ENCODE assay signal across 9 mouse cellular contexts in the genomic region with DNA sequence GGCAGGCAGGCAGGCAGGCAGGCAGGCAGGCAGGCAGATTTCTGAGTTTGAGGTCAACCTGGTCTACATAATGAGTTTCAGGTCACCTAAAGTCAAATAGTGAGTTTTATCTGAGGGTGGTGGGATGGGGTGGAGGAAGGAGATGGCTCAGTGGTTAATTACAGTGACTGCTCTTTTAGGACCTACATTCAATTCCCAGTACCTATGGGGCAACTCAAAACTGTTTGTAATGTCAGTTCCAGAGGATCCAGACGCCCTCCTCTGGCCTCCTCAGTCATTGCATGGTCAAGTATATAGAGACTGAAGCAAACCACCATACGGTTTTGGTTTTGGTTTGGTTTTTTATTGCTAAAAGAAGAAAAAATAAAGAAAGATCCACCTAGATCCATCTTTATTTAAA. TPM values are rescaled to one million over a fixed set of nuclear protein-coding genes. Genes with fewer than 3 reads are reported as not detected.
DNase-seq lines count a peak whose midpoint lies in the region; ATAC-seq and TF ChIP-seq lines count a peak whose summit lies in the region.
"Had no signal": no experiment of that assay in that cellular context is flagged by ENCODE, and none has a peak within 500 bp of the region (broad histone marks: within the 10 kb centered on the region; RNA-seq: fewer than 3 reads in every experiment).

No protein-coding gene starts in this region.

- H3K27me3 ChIP-seq in cerebellum, adult 2 months (ENCODE audit: control insufficient read depth, insufficient read depth, low read length) = no peaks in the 10 kb centered on the region
- no peaks in the 10 kb centered on the region for H3K27me3 ChIP-seq in midbrain, postnatal 0 days (ENCODE audit: insufficient read depth, low read length)
- H3K27me3 ChIP-seq in midbrain, embryonic 15.5 days (replicated peaks) = no peaks in the 10 kb centered on the region
- no peaks in the 10 kb centered on the region for H3K27me3 ChIP-seq in lung, embryonic 14.5 days (ENCODE audit: insufficient read depth, low read length)
- no peaks in the 10 kb centered on the region for H3K27me3 ChIP-seq in hindbrain, embryonic 13.5 days
- H3K27me3 ChIP-seq: heart, embryonic 15.5 days had no signal

- no peak overlapping the region for H3K4me3 ChIP-seq in cerebellum, adult 2 months (replicated peaks; ENCODE audit: insufficient read depth, low read depth, low read length)
- H3K4me3 ChIP-seq in midbrain, postnatal 0 days (ENCODE audit: low read depth, low read length) = no peak overlapping the region
- H3K4me3 ChIP-seq in midbrain, embryonic 15.5 days = no peak overlapping the region
- H3K4me3 ChIP-seq in lung, embryonic 14.5 days (ENCODE audit: low read depth, low read length) = no peak overlapping the region
- no peak overlapping the region for H3K4me3 ChIP-seq in hindbrain, embryonic 13.5 days
- H3K4me3 ChIP-seq: heart, embryonic 15.5 days had no signal

- no peak for ATAC-seq in cerebellum, adult (ENCODE audit: insufficient number of reproducible peaks, low FRiP score, low TSS enrichment)
- ATAC-seq in midbrain, postnatal 0 days (ENCODE audit: low FRiP score) = no peak
- ATAC-seq in midbrain, embryonic 15.5 days (replicated peaks) = no peak
- no peak for ATAC-seq in lung, embryonic 14.5 days (ENCODE audit: insufficient read depth)
- no peak for ATAC-seq in hindbrain, embryonic 13.5 days (ENCODE audit: low FRiP score)

- WGBS in cerebellum, adult 2 months = 45% methylated on average over 2 of the region's 2 CpGs
- 26% methylated on average over 2 of the region's 2 CpGs for WGBS in midbrain, postnatal 0 days
- 37% methylated on average over 2 of the region's 2 CpGs for WGBS in midbrain, embryonic 15.5 days
- 26% methylated on average over 2 of the region's 2 CpGs for WGBS in lung, embryonic 14.5 days
- 37% methylated on average over 2 of the region's 2 CpGs for WGBS in hindbrain, embryonic 13.5 days

- peaks cover 3% of the 10 kb centered on the region; the same call in 1 of the 2 replicates for H3K4me1 ChIP-seq in cerebellum, adult 2 months (ENCODE audit: control insufficient read depth, insufficient read depth, low read length)
- no peaks in the 10 kb centered on the region for H3K4me1 ChIP-seq in midbrain, postnatal 0 days (ENCODE audit: insufficient read depth, low read length)
- no peaks in the 10 kb centered on the region for H3K4me1 ChIP-seq in midbrain, embryonic 15.5 days
- peaks cover 5% of the 10 kb centered on the region; the same call in 1 of the 2 replicates for H3K4me1 ChIP-seq in lung, embryonic 14.5 days (ENCODE audit: insufficient read depth)
- H3K4me1 ChIP-seq in hindbrain, embryonic 13.5 days (replicated peaks) = no peaks in the 10 kb centered on the region; the same call in 1 of the 2 replicates

- peak; percentile 22; the same call in 1 of the 2 replicates for TF ChIP-seq CTCF in cerebellum, adult 2 months (IDR thresholded peaks at IDR 0.05; ENCODE audit: borderline replicate concordance, insufficient read depth, low read depth, low read length)
- peak; percentile 41 for TF ChIP-seq CTCF in midbrain, postnatal 0 days (IDR thresholded peaks at IDR 0.05)
- peak; percentile 41; the same call in 1 of the 2 replicates for TF ChIP-seq CTCF in lung, embryonic 14.5 days (IDR thresholded peaks at IDR 0.05; ENCODE audit: low read depth)

- no peak for TF ChIP-seq POLR2A in cerebellum, adult 2 months (IDR thresholded peaks at IDR 0.05; ENCODE audit: borderline replicate concordance, insufficient read depth, low read length)

- H3K36me3 ChIP-seq in midbrain, postnatal 0 days (ENCODE audit: insufficient read depth, low read length) = no peaks in the 10 kb centered on the region
- H3K36me3 ChIP-seq in midbrain, embryonic 15.5 days (replicated peaks) = no peaks in the 10 kb centered on the region
- no peaks in the 10 kb centered on the region for H3K36me3 ChIP-seq in lung, embryonic 14.5 days (ENCODE audit: insufficient read depth)
- H3K36me3 ChIP-seq in hindbrain, embryonic 13.5 days = no peaks in the 10 kb centered on the region

- no peaks in the 10 kb centered on the region for H3K9me3 ChIP-seq in midbrain, postnatal 0 days (ENCODE audit: low read length)
- no peaks in the 10 kb centered on the region for H3K9me3 ChIP-seq in midbrain, embryonic 15.5 days
- H3K9me3 ChIP-seq in lung, embryonic 14.5 days (ENCODE audit: low read depth, low read length) = no peaks in the 10 kb centered on the region
- no peaks in the 10 kb centered on the region for H3K9me3 ChIP-seq in hindbrain, embryonic 13.5 days
- H3K9me3 ChIP-seq: heart, embryonic 15.5 days had no signal

- H3K9ac ChIP-seq in midbrain, postnatal 0 days (replicated peaks; ENCODE audit: low read length, poor library complexity, severe bottlenecking) = no peak overlapping the region
- H3K9ac ChIP-seq in midbrain, embryonic 15.5 days = no peak overlapping the region
- H3K9ac ChIP-seq in lung, embryonic 14.5 days = no peak overlapping the region
- no peak overlapping the region for H3K9ac ChIP-seq in hindbrain, embryonic 13.5 days
- H3K9ac ChIP-seq: heart, embryonic 15.5 days had no signal

- no peak overlapping the region for H3K4me2 ChIP-seq in midbrain, postnatal 0 days (ENCODE audit: low read depth, low read length, poor library complexity, severe bottlenecking)
- no peak overlapping the region for H3K4me2 ChIP-seq in midbrain, embryonic 15.5 days
- no peak overlapping the region for H3K4me2 ChIP-seq in lung, embryonic 14.5 days
- H3K4me2 ChIP-seq in hindbrain, embryonic 13.5 days = no peak overlapping the region
- H3K4me2 ChIP-seq: heart, embryonic 15.5 days had no signal

- H3K27ac ChIP-seq in cerebellum, adult 2 months (ENCODE audit: insufficient read depth, low read length) = no peak overlapping the region
- H3K27ac ChIP-seq in midbrain, postnatal 0 days (ENCODE audit: low read depth, low read length) = no peak overlapping the region
- H3K27ac ChIP-seq in midbrain, embryonic 15.5 days = no peak overlapping the region
- no peak overlapping the region for H3K27ac ChIP-seq in lung, embryonic 14.5 days (ENCODE audit: low read depth)
- H3K27ac ChIP-seq in hindbrain, embryonic 13.5 days = no peak overlapping the region
- H3K27ac ChIP-seq: heart, embryonic 15.5 days had no signal

- DNase-seq in cerebellum, adult 2 months = no peak
- DNase-seq in midbrain, postnatal 0 days (ENCODE audit: low spot score) = no peak
- DNase-seq in lung, embryonic 14.5 days = peak; percentile 43
- DNase-seq in thymus, postnatal 25 days = peak; percentile 40
- no peak for DNase-seq in layer of hippocampus, postnatal 14 days (ENCODE audit: low spot score in 2 of 2)

RNA-seq across cellular contexts. Expression of a gene that starts 29.9 kb away (rescaled TPM):
- polyA plus RNA-seq in cerebellum, adult 2 months (2012; rRNA removed) = 150 and 172 TPM in 2 replicates
- 85.1 and 87.8 TPM in 2 replicates for total RNA-seq in midbrain, postnatal 0 days (2014; rRNA removed)
- polyA plus RNA-seq in midbrain, postnatal 0 days (2015; fragmentation: Nextera tagmentation; extraction: Ambion mirVana) = 60.5 and 65.8 TPM in 2 replicates
- 79.2 and 81.6 TPM in 2 replicates for polyA plus RNA-seq in midbrain, embryonic 15.5 days (2015; fragmentation: Nextera tagmentation; extraction: Ambion mirVana)
- 113 and 114 TPM in 2 replicates for polyA plus RNA-seq in lung, embryonic 14.5 days (2014; fragmentation: Nextera tagmentation; extraction: Ambion mirVana)
- 85.8 and 86.3 TPM in 2 replicates for polyA plus RNA-seq in hindbrain, embryonic 13.5 days (2015; fragmentation: Nextera tagmentation; extraction: Ambion mirVana)
- 10 to 100 TPM; 49.1 to 53.8 TPM for total RNA-seq in layer of hippocampus, postnatal 14 days (2021)

RNA-seq across cellular contexts. Expression of a gene that starts 53.0 kb away (rescaled TPM):
- 12.4 and 15.2 TPM in 2 replicates for polyA plus RNA-seq in cerebellum, adult 2 months (2012; rRNA removed)
- 8.2 and 9.8 TPM in 2 replicates for total RNA-seq in midbrain, postnatal 0 days (2014; rRNA removed)
- polyA plus RNA-seq in midbrain, postnatal 0 days (2015; fragmentation: Nextera tagmentation; extraction: Ambion mirVana) = 4.2 and 4.6 TPM in 2 replicates
- polyA plus RNA-seq in midbrain, embryonic 15.5 days (2015; fragmentation: Nextera tagmentation; extraction: Ambion mirVana) = 4.5 and 4.9 TPM in 2 replicates
- 3.7 and 4.5 TPM in 2 replicates for polyA plus RNA-seq in lung, embryonic 14.5 days (2014; fragmentation: Nextera tagmentation; extraction: Ambion mirVana)
- polyA plus RNA-seq in hindbrain, embryonic 13.5 days (2015; fragmentation: Nextera tagmentation; extraction: Ambion mirVana) = 4.8 and 5.8 TPM in 2 replicates
- total RNA-seq in layer of hippocampus, postnatal 14 days (2021) = 1 to 10 TPM; 7.4 TPM

RNA-seq across cellular contexts. Expression of a gene that starts 53.2 kb away (rescaled TPM):
- 104 and 118 TPM in 2 replicates for polyA plus RNA-seq in cerebellum, adult 2 months (2012; rRNA removed)
- total RNA-seq in midbrain, postnatal 0 days (2014; rRNA removed) = 131 and 140 TPM in 2 replicates
- 34.6 and 37.1 TPM in 2 replicates for polyA plus RNA-seq in midbrain, postnatal 0 days (2015; fragmentation: Nextera tagmentation; extraction: Ambion mirVana)
- 25.4 and 27.0 TPM in 2 replicates for polyA plus RNA-seq in midbrain, embryonic 15.5 days (2015; fragmentation: Nextera tagmentation; extraction: Ambion mirVana)
- polyA plus RNA-seq in lung, embryonic 14.5 days (2014; fragmentation: Nextera tagmentation; extraction: Ambion mirVana) = 0.70 and 1.1 TPM in 2 replicates
- polyA plus RNA-seq in hindbrain, embryonic 13.5 days (2015; fragmentation: Nextera tagmentation; extraction: Ambion mirVana) = 11.9 and 12.4 TPM in 2 replicates
- total RNA-seq in layer of hippocampus, postnatal 14 days (2021) = 10 to 100 TPM; 17.5 to 24.7 TPM

Comparison
In these comparisons a context has a peak if more than half of its experiments do, and no peak if none do; other contexts are left out.
1. DNase-seq: peak in lung, embryonic 14.5 days (single experiment) and thymus, postnatal 25 days (single experiment); none in cerebellum, adult 2 months (0 of 2), midbrain, postnatal 0 days (single experiment) and layer of hippocampus, postnatal 14 days (0 of 2).
2. Peak in every context shown above with its lines, with median percentiles within 50 percentile points of each other: CTCF ChIP-seq.